Mouse (Mus musculus) myocyte (in vitro differentiated cells): ENCODE measurements around the gene Nfkbib.

Experiments
- MYOD1 ChIP-seq, 3 experiments: IDR thresholded peaks; one replicate each; pipeline ENCODE4 v1.6.1; 2011; ENCODE audit warnings: control low read depth in 2 of 3, low read depth in 2 of 3, mild to moderate bottlenecking in 2 of 3, moderate library complexity in 1 of 3; ENCODE audit not compliant: insufficient read length in 2 of 3, control insufficient read depth in 1 of 3
- POLR2A ChIP-seq: IDR thresholded peaks from one replicate; pipeline ENCODE4 v1.6.1; 2011; ENCODE audit warnings: low read depth, mild to moderate bottlenecking, control low read depth, moderate library complexity; ENCODE audit not compliant: insufficient read length
- TCF12 ChIP-seq: IDR thresholded peaks from one replicate; pipeline ENCODE4 v1.6.1; 2011; ENCODE audit warnings: mild to moderate bottlenecking, control low read depth; ENCODE audit not compliant: poor library complexity, insufficient read depth, severe bottlenecking
- USF1 ChIP-seq: IDR thresholded peaks from one replicate; pipeline ENCODE4 v1.6.1; 2011; ENCODE audit warnings: low read depth, mild to moderate bottlenecking, control low read depth, moderate library complexity

- no peak for TF ChIP-seq USF1
- TF ChIP-seq TCF12: no peak
- TF ChIP-seq MYOD1 (IDR thresholded peaks at IDR 0.05; ENCODE audit: control insufficient read depth in 1 of 3, insufficient read length in 2 of 3, low read depth in 2 of 3): no peak
- TF ChIP-seq POLR2A: no peak
These were observed 21.2 kb upstream of the Nfkbib start, which contains the start of gene Rinl for GRCm38 (mm10) chr7:28788307-28789195.
